Mouse (Mus musculus): Measurements from ENCODE around the gene Pfkp. TPM values are rescaled to one million over a fixed set of nuclear protein-coding genes. Genes with fewer than 3 reads are reported as not detected.
A peak's percentile ranks its signal among the peaks of the same experiment; 100 is the strongest.

Pfkp gene
- total RNA-seq, 1 experiment: 154 TPM

DNA sequence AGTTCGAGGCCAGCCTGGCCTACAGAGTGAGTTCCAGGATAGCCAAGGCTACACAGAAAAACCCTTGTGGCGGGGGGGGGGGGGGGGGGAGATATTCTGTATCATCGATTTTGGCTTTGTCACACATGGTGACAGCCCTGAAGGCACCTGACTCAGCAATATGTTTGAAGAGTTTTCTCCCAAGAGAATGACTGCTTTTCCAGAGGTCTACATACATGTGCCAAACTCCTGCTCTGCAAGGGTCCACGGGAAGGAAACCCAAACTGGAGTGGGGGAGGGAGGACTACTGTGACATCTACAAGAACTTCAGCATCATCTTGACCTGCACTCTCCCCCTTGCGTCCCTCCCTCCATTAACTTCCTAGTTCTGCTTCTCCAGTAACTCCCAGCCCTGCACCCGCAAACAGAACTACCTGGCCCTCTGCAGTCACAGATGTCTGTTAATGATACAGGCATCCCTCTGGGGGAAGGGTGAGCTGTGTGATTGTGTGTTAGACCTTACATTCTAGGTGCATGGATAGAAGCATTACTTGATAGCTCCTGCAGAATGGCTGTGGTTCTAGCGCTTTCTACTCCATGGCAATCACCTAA, 10.9 kb downstream of the Pfkp start:
- no peak for TF ChIP-seq ZC3H11A (IDR thresholded peaks at IDR 0.05; ENCODE audit: borderline replicate concordance, low read depth, low read length)
- no peak for TF ChIP-seq CHD2 (IDR thresholded peaks at IDR 0.05; ENCODE audit: low read depth, low read length)
- TF ChIP-seq MAFK (IDR thresholded peaks at IDR 0.05; ENCODE audit: insufficient read depth, low read depth, low read length): no peak
- TF ChIP-seq ZNF384 (IDR thresholded peaks at IDR 0.05; ENCODE audit: low read depth, low read length): no peak
- no peak for TF ChIP-seq HCFC1 (IDR thresholded peaks at IDR 0.05; ENCODE audit: borderline replicate concordance, insufficient read depth, low read length)
- H3K9ac ChIP-seq (ENCODE audit: insufficient read depth, low read depth, low read length, poor library complexity, severe bottlenecking): no peak overlapping the region
- DNase-seq (ENCODE audit: low read depth, low spot score): no peak

DNA sequence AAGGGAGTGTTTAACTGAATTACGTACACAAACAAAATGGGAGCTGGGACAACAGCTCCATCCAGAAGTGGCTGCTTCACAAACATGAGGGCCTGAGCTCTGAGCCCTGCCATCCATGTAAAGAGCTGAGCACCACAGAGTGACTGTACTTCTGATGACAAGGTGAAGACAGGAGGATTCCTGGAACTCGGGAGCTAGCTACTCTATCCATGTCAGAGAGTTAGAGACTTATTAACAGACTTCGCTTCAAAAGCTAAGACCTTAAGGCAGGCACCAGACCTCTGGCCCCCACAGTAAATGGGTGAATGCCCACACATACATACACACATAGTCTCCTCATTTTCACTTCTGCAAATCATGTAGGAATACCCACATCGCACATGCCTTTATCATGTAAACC, 11.6 kb downstream of the Pfkp start:
- no peaks in the 10 kb centered on the region; the same call in 1 of the 2 replicates for H3K9me3 ChIP-seq (ENCODE audit: control insufficient read depth, insufficient read depth, low read depth, low read length)
- no peak overlapping the region for H3K4me3 ChIP-seq (ENCODE audit: insufficient read depth in 1 of 2, low read depth in 1 of 2, low read length in 2 of 2, poor library complexity in 1 of 2, severe bottlenecking in 1 of 2)
- peaks cover 33% of the 10 kb centered on the region for H3K36me3 ChIP-seq (ENCODE audit: control insufficient read depth, insufficient read depth, low read length, poor library complexity, severe bottlenecking)
- H3K27ac ChIP-seq (ENCODE audit: insufficient read depth, low read depth, low read length, poor library complexity, severe bottlenecking): no peak overlapping the region
- H3K9ac ChIP-seq (ENCODE audit: insufficient read depth, low read depth, low read length, poor library complexity, severe bottlenecking): peak overlapping the region; percentile 21; the same call in 1 of the 2 replicates
- peaks cover 11 to 18% of the 10 kb centered on the region in 2 experiments for H3K4me1 ChIP-seq (ENCODE audit: control insufficient read depth in 2 of 2, insufficient read depth in 2 of 2, low read length in 2 of 2, poor library complexity in 1 of 2)
- DNase-seq (ENCODE audit: low read depth, low spot score): no peak
- in situ Hi-C loops (cut with MboI; ENCODE audit: low sequenced_read_pairs in 2 of 2, unreplicated experiment in 2 of 2): no loop called here
- no peak for TF ChIP-seq ZNF384 (IDR thresholded peaks at IDR 0.05; ENCODE audit: low read depth, low read length)
- no peak for TF ChIP-seq CHD2 (IDR thresholded peaks at IDR 0.05; ENCODE audit: low read depth, low read length)
- no peak for TF ChIP-seq HCFC1 (IDR thresholded peaks at IDR 0.05; ENCODE audit: borderline replicate concordance, insufficient read depth, low read length)
- TF ChIP-seq MAFK (IDR thresholded peaks at IDR 0.05; ENCODE audit: insufficient read depth, low read depth, low read length): no peak
- no peak for TF ChIP-seq ZC3H11A (IDR thresholded peaks at IDR 0.05; ENCODE audit: borderline replicate concordance, low read depth, low read length)

More for the DNA sequence above, 10.9 kb downstream of the Pfkp start:
- H3K4me3 ChIP-seq (ENCODE audit: insufficient read depth in 1 of 2, low read depth in 1 of 2, low read length in 2 of 2, poor library complexity in 1 of 2, severe bottlenecking in 1 of 2): no peak overlapping the region
- H3K4me1 ChIP-seq (ENCODE audit: control insufficient read depth in 2 of 2, insufficient read depth in 2 of 2, low read length in 2 of 2, poor library complexity in 1 of 2): peaks cover 11 to 16% of the 10 kb centered on the region in 2 experiments
- no peaks in the 10 kb centered on the region; the same call in 1 of the 2 replicates for H3K9me3 ChIP-seq (ENCODE audit: control insufficient read depth, insufficient read depth, low read depth, low read length)
- H3K27ac ChIP-seq (ENCODE audit: insufficient read depth, low read depth, low read length, poor library complexity, severe bottlenecking): 0 out of 2 replicates have a peak overlapping the region, but pooled peaks have one; percentile 33
- H3K36me3 ChIP-seq (ENCODE audit: control insufficient read depth, insufficient read depth, low read length, poor library complexity, severe bottlenecking): peaks cover 33% of the 10 kb centered on the region
- in situ Hi-C loops (cut with MboI; ENCODE audit: low sequenced_read_pairs in 2 of 2, unreplicated experiment in 2 of 2): no loop called here

DNA sequence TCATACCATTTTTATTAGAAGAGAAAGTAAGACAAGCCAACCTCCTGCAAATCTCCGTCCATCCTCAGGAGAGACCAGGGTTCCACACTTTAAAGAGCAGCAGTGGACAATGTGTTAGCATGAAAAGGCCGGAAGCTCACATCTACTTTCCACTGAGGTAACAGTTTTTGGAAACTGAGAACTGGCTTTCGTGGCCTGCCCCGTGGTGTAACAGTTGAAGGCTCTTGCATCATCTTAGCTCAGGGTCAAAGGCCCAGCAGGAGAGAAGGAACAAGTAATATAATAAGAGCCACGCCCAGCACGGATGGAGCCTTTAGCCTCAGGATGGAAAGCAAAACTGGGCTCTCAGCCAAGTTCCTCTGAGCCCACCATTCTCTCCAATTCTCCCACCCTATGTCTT, 12.1 kb downstream of the Pfkp start:
- DNase-seq (ENCODE audit: low read depth, low spot score): no peak
- H3K4me1 ChIP-seq (ENCODE audit: control insufficient read depth in 2 of 2, insufficient read depth in 2 of 2, low read length in 2 of 2, poor library complexity in 1 of 2): peaks cover 11 to 22% of the 10 kb centered on the region in 2 experiments
- no peak overlapping the region; the same call in 1 of the 2 replicates for H3K9ac ChIP-seq (ENCODE audit: insufficient read depth, low read depth, low read length, poor library complexity, severe bottlenecking)
- no peak overlapping the region for H3K27ac ChIP-seq (ENCODE audit: insufficient read depth, low read depth, low read length, poor library complexity, severe bottlenecking)
- no peak for TF ChIP-seq ZNF384 (IDR thresholded peaks at IDR 0.05; ENCODE audit: low read depth, low read length)
- TF ChIP-seq MAFK (IDR thresholded peaks at IDR 0.05; ENCODE audit: insufficient read depth, low read depth, low read length): no peak
- TF ChIP-seq HCFC1 (IDR thresholded peaks at IDR 0.05; ENCODE audit: borderline replicate concordance, insufficient read depth, low read length): no peak
- no peak for TF ChIP-seq ZC3H11A (IDR thresholded peaks at IDR 0.05; ENCODE audit: borderline replicate concordance, low read depth, low read length)
- TF ChIP-seq CHD2 (IDR thresholded peaks at IDR 0.05; ENCODE audit: low read depth, low read length): no peak
- H3K36me3 ChIP-seq (ENCODE audit: control insufficient read depth, insufficient read depth, low read length, poor library complexity, severe bottlenecking): peaks cover 31% of the 10 kb centered on the region
- no peak overlapping the region; a peak in 1 of 4 replicates for H3K4me3 ChIP-seq (ENCODE audit: insufficient read depth in 1 of 2, low read depth in 1 of 2, low read length in 2 of 2, poor library complexity in 1 of 2, severe bottlenecking in 1 of 2)
- in situ Hi-C loops (cut with MboI; ENCODE audit: low sequenced_read_pairs in 2 of 2, unreplicated experiment in 2 of 2): no loop called here
- no peaks in the 10 kb centered on the region; the same call in 1 of the 2 replicates for H3K9me3 ChIP-seq (ENCODE audit: control insufficient read depth, insufficient read depth, low read depth, low read length)

DNA sequence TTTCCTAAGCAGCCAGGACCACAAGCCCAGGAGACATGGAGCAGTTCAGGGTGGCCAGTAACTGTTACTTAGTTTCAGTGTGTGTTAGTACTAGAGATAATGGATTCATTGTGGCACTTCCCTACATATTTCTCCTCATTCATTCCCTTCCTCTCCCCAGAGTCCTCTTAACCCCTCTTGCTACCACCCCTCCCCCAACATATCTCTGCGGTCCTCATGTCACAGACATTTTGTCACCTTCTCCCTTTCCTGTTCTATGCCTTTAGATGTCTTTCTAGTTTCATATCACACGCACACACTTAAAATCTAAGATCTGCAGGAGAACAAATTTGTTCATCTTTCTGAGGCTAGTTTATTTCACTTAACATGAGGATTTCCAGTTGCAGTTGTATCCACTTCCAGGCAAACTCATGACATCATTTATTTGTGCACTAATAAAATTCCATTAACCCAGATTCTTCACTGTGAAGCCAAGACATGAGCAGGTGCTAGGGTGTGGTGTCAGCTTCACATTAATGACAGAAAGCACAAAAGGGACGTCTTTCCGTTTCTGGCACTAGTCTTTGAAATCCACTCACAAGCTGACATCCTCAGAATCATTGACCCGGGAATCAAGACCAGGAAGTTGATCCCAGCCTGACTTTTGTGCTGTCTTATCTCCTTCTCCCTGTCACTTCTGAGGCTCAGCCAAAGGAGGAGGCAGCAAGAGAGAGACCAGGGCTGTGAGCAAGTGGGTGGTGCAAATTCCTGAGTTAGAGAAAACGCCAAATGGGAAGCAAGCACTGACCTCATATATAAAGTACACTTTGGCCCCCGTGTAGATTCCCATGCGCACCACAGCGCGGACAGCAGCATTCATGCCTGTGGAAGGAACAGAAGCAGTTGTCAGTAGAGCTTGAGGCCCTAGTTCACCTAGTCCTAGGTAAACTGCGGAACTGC, 13.2 kb downstream of the Pfkp start:
- peaks cover 11 to 22% of the 10 kb centered on the region in 2 experiments for H3K4me1 ChIP-seq (ENCODE audit: control insufficient read depth in 2 of 2, insufficient read depth in 2 of 2, low read length in 2 of 2, poor library complexity in 1 of 2)
- TF ChIP-seq ZC3H11A (IDR thresholded peaks at IDR 0.05; ENCODE audit: borderline replicate concordance, low read depth, low read length): no peak
- no peak for TF ChIP-seq ZNF384 (IDR thresholded peaks at IDR 0.05; ENCODE audit: low read depth, low read length)
- TF ChIP-seq MAFK (IDR thresholded peaks at IDR 0.05; ENCODE audit: insufficient read depth, low read depth, low read length): no peak
- no peaks in the 10 kb centered on the region; the same call in 1 of the 2 replicates for H3K9me3 ChIP-seq (ENCODE audit: control insufficient read depth, insufficient read depth, low read depth, low read length)
- H3K36me3 ChIP-seq (ENCODE audit: control insufficient read depth, insufficient read depth, low read length, poor library complexity, severe bottlenecking): peaks cover 25% of the 10 kb centered on the region
- no peak overlapping the region for H3K4me3 ChIP-seq (ENCODE audit: insufficient read depth in 1 of 2, low read depth in 1 of 2, low read length in 2 of 2, poor library complexity in 1 of 2, severe bottlenecking in 1 of 2)
- H3K27ac ChIP-seq (ENCODE audit: insufficient read depth, low read depth, low read length, poor library complexity, severe bottlenecking): no peak overlapping the region
- no peak overlapping the region for H3K9ac ChIP-seq (ENCODE audit: insufficient read depth, low read depth, low read length, poor library complexity, severe bottlenecking)
- DNase-seq (ENCODE audit: low read depth, low spot score): no peak
- in situ Hi-C loops (cut with MboI; ENCODE audit: low sequenced_read_pairs in 2 of 2, unreplicated experiment in 2 of 2): no loop called here
